Mouse (Mus musculus): ENCODE data around the gene Ogg1. TPM values are rescaled to one million over a fixed set of nuclear protein-coding genes. Genes with fewer than 3 reads are reported as not detected.

The Ogg1 gene
- total RNA-seq, 2 experiments from 2014 or later: 5.5 to 10.6 TPM

- no peak for ATAC-seq (ENCODE audit: poor library complexity, severe bottlenecking)
Observed at GRCm38 (mm10) chr6:113367574-113367973, 40.8 kb downstream of the Ogg1 start.

DNA sequence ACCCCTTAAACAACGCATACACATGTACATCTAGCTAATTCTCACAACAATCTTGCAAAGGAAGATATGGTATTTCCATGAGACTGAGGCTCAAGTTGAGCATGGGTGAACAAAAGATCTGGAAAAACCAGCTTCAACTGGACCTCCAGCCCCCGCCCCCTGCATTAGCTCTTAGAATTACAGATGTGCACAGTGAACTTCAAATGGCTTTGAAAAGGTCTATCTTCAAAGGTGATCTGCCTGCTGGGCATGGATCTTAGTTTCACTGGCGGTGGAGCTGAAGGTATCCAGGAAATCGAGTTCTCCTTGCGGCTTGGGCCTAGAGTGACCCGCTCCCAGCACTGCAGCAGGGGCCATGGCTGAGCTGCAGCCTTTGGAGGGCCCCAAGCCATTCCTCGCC lies 41.4 kb downstream of the Ogg1 start:
- no peak for ATAC-seq (ENCODE audit: poor library complexity, severe bottlenecking)

GRCm38 (mm10) chr6:113368577-113368976 lies 41.8 kb downstream of the Ogg1 start:
- ATAC-seq (ENCODE audit: poor library complexity, severe bottlenecking): no peak

DNA sequence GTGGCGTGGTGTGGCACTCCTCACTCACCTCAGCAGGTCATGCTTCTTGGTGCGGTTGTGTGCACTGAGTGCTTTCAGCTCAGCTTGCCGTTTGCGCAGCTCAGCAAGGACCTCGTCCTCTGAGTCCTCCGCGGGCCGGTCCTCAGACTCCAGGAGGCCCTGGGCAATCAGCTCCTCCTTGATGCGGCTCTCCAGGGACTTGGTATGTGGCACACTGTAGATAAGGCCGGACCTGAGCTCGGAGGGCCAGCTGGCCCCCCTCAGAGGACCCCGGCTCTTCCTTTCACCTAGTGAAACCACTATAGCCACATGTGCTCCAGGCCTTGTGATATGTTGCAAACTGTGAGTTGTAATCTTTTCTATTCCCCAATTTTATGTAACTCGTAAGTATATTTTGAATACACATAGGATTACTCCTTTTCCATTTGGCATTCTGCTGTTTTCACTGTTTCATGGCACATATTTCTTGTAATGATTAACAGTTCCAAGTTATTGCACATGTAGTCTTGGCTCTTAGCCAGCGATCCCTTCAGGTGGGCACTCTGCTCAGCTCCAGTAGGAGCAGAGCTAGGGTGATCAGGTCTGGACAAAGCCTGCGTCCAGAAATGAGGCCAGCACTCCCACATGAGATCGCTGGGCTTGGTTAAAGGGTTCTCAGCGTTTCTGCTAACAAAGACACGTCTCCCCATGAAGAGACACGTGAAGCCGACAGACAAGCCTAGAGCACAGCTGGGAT lies 43.6 kb downstream of the Ogg1 start:
- no peak for ATAC-seq (ENCODE audit: poor library complexity, severe bottlenecking)

DNA sequence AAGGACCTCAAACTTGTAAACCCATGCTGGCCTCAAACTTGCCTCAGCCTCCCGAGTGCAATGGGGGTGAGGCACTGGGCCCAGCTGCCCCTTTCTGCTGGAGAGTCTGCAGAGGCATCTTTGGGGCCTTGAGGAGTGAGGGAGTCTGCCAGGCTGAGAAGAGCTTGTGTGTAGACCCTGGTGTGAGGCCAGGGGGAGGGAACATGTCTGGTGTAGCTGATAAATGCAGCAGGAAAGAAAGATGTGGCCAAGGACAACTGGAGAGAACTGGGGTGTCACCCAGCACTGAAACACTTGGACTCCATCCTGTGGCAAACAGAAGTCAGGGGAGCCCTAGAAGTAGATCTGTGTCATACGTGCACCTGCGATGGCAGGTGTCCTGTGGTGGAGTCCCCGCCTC lies 46.7 kb downstream of the Ogg1 start:
- ATAC-seq (ENCODE audit: poor library complexity, severe bottlenecking): no peak

DNA sequence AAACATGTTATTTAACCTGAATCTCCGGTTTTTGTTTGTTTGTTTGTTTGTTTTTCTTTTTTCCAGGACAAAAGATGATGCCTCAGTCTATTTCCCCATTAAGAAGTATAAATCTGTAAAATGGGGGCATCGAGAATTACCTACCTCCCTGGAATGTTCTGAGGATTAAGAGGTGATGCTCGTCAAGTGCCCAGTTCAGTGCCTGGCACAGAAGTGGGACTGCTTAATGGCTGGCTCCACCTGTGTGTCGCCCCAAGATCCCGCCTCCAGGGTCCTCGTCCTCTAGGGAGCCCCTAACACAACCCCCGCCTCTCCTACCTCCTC lies 50.4 kb downstream of the Ogg1 start:
- no peak for ATAC-seq (ENCODE audit: poor library complexity, severe bottlenecking)

- peak; percentile 77 for ATAC-seq (ENCODE audit: poor library complexity, severe bottlenecking)
Observed at GRCm38 (mm10) chr6:113377496-113378385, 51.0 kb downstream of the Ogg1 start, which contains the start of the genes Tada3 and Arpc4. Tada3 (minus strand) TSS chr6:113377883. Arpc4 (plus strand) TSS chr6:113378115.

- ATAC-seq (ENCODE audit: poor library complexity, severe bottlenecking): peak; percentile 32
Observed at GRCm38 (mm10) chr6:113379246-113379645, 52.5 kb downstream of the Ogg1 start.

- ATAC-seq (ENCODE audit: poor library complexity, severe bottlenecking): no peak
Observed at GRCm38 (mm10) chr6:113380480-113380879, 53.7 kb downstream of the Ogg1 start.

GRCm38 (mm10) chr6:113384351-113384927 lies 57.7 kb downstream of the Ogg1 start:
- no peak for ATAC-seq (ENCODE audit: poor library complexity, severe bottlenecking)

Other genes starting within 250 kb of the Ogg1 start
- gene Setd5, start 249.6 kb upstream of the Ogg1 start, total RNA-seq (2015): 81.1 and 84.2 TPM in 2 replicates
- gene Setd5, start 249.6 kb upstream of the Ogg1 start, total RNA-seq (2017): 46.1 and 63.6 TPM in 2 replicates
- gene Lhfpl4, start 131.6 kb upstream of the Ogg1 start, total RNA-seq (2015): 0.18 TPM in 1 of 2 replicates, not detected in the other
- not detected in 2 replicates for gene Lhfpl4, start 131.6 kb upstream of the Ogg1 start, total RNA-seq (2017)
- 30.6 and 34.0 TPM in 2 replicates for gene Mtmr14, start 89.1 kb upstream of the Ogg1 start, total RNA-seq (2015)
- 56.5 and 60.9 TPM in 2 replicates for gene Mtmr14, start 89.1 kb upstream of the Ogg1 start, total RNA-seq (2017)
- 0.20 and 0.30 TPM in 2 replicates for gene Cpne9, start 44.7 kb upstream of the Ogg1 start, total RNA-seq (2015)
- gene Cpne9, start 44.7 kb upstream of the Ogg1 start, total RNA-seq (2017): 0.15 and 0.45 TPM in 2 replicates
- 47.0 and 47.6 TPM in 2 replicates for gene Brpf1, start 19.8 kb upstream of the Ogg1 start, total RNA-seq (2015)
- gene Brpf1, start 19.8 kb upstream of the Ogg1 start, total RNA-seq (2017): 54.7 and 64.4 TPM in 2 replicates
- 31.8 and 39.6 TPM in 2 replicates for gene Camk1, start 17.0 kb downstream of the Ogg1 start, total RNA-seq (2015)
- 57.6 and 68.3 TPM in 2 replicates for gene Camk1, start 17.0 kb downstream of the Ogg1 start, total RNA-seq (2017)
- 20.1 and 23.6 TPM in 2 replicates for gene Tada3, start 50.9 kb downstream of the Ogg1 start, total RNA-seq (2015)
- 14.1 and 15.9 TPM in 2 replicates for gene Tada3, start 50.9 kb downstream of the Ogg1 start, total RNA-seq (2017)
- gene Arpc4, start 51.1 kb downstream of the Ogg1 start, total RNA-seq (2015): 255 and 284 TPM in 2 replicates
- gene Arpc4, start 51.1 kb downstream of the Ogg1 start, total RNA-seq (2017): 427 and 451 TPM in 2 replicates
- gene Ttll3, start 62.3 kb downstream of the Ogg1 start, total RNA-seq (2015): 6.2 and 7.2 TPM in 2 replicates
- 7.7 and 9.9 TPM in 2 replicates for gene Ttll3, start 62.3 kb downstream of the Ogg1 start, total RNA-seq (2017)
- 2.5 and 6.2 TPM in 2 replicates for gene Rpusd3, start 92.4 kb downstream of the Ogg1 start, total RNA-seq (2015)
- gene Rpusd3, start 92.4 kb downstream of the Ogg1 start, total RNA-seq (2017): 2.5 and 3.0 TPM in 2 replicates
- not detected in 2 replicates for gene Cidec, start 108.8 kb downstream of the Ogg1 start, total RNA-seq (2015)
- gene Cidec, start 108.8 kb downstream of the Ogg1 start, total RNA-seq (2017): not detected in 2 replicates
- gene Jagn1, start 115.6 kb downstream of the Ogg1 start, total RNA-seq (2015): 34.2 and 43.6 TPM in 2 replicates
- 11.0 and 12.7 TPM in 2 replicates for gene Jagn1, start 115.6 kb downstream of the Ogg1 start, total RNA-seq (2017)
- gene Il17re, start 131.5 kb downstream of the Ogg1 start, total RNA-seq (2015): not detected in 2 replicates
- not detected in 2 replicates for gene Il17re, start 131.5 kb downstream of the Ogg1 start, total RNA-seq (2017)
- gene Il17rc, start 144.5 kb downstream of the Ogg1 start, total RNA-seq (2015): not detected in 2 replicates
- gene Il17rc, start 144.5 kb downstream of the Ogg1 start, total RNA-seq (2017): not detected in 2 replicates
- gene Creld1, start 156.3 kb downstream of the Ogg1 start, total RNA-seq (2015): 0.27 and 2.1 TPM in 2 replicates
- 1.9 and 3.4 TPM in 2 replicates for gene Creld1, start 156.3 kb downstream of the Ogg1 start, total RNA-seq (2017)
- gene Prrt3, start 175.0 kb downstream of the Ogg1 start, total RNA-seq (2015): 0.09 TPM in 1 of 2 replicates, not detected in the other
- not detected in 2 replicates for gene Prrt3, start 175.0 kb downstream of the Ogg1 start, total RNA-seq (2017)
- 60.0 and 61.6 TPM in 2 replicates for gene Emc3, start 204.7 kb downstream of the Ogg1 start, total RNA-seq (2015)
- gene Emc3, start 204.7 kb downstream of the Ogg1 start, total RNA-seq (2017): 33.0 and 38.4 TPM in 2 replicates
- gene Fancd2, start 204.7 kb downstream of the Ogg1 start, total RNA-seq (2015): 8.7 and 10.7 TPM in 2 replicates
- gene Fancd2, start 204.7 kb downstream of the Ogg1 start, total RNA-seq (2017): 14.4 and 16.2 TPM in 2 replicates